ENCODE assay signal across 12 mouse cellular contexts in the genomic region with DNA sequence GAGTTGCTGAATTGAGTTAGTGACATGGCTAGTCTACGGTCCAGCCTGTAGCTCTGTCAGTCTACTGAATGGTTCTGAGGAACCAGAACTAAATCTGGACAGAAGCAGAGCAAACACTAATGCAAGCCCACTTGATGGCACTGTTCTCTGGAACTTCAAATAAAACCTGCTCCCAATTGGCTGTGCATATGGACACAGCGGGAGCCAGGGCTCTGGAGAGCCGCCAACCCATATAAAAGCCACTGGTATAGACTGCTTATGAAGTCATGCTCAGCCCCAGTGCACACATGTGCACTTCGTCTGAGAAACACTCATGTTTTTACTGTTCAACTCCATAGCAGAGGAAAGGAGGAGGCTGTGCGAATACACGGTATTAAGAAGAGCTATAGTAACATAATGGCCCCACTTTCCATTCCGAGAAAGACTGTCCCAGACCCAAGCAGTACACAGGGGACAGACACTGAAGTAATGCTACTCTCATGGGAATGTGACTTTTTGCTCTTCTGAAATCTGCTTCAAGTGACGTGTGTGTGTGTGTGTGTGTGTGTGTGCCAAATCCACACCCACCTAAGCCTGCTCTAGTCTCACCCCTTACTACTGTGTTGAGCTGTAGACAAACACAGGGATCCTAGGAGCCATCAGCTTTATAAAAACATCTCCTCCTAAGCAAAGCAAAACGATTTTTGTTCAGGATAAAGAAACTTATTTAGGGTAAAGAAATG. TPM values are rescaled to one million over a fixed set of nuclear protein-coding genes. Genes with fewer than 3 reads are reported as not detected.
DNase-seq lines count a peak whose midpoint lies in the region; ATAC-seq and TF ChIP-seq lines count a peak whose summit lies in the region.
"Had no signal": no experiment of that assay in that cellular context is flagged by ENCODE, and none has a peak within 500 bp of the region (broad histone marks: within the 10 kb centered on the region; RNA-seq: fewer than 3 reads in every experiment).

No protein-coding gene starts in this region.

- no peak for ATAC-seq in heart, postnatal 0 days (ENCODE audit: insufficient read depth, low read depth)
- peak; percentile 84 for ATAC-seq in neural tube, embryonic 13.5 days (ENCODE audit: low read depth)
- ATAC-seq in intestine, embryonic 15.5 days: peak; percentile 59

- H3K9me3 ChIP-seq in heart, postnatal 0 days (replicated peaks; ENCODE audit: control insufficient read depth, low read length): no peaks in the 10 kb centered on the region
- H3K9me3 ChIP-seq in neural tube, embryonic 13.5 days: no peaks in the 10 kb centered on the region
- no peaks in the 10 kb centered on the region for H3K9me3 ChIP-seq in intestine, embryonic 15.5 days
- H3K9me3 ChIP-seq: midbrain, embryonic 12.5 days; stomach, embryonic 15.5 days had no signal

- 0 out of 2 replicates have a peak, but pooled peaks cover 3% of the 10 kb centered on the region for H3K4me1 ChIP-seq in heart, postnatal 0 days (ENCODE audit: control insufficient read depth, insufficient read depth)
- peaks cover 7% of the 10 kb centered on the region; the same call in 1 of the 2 replicates for H3K4me1 ChIP-seq in neural tube, embryonic 13.5 days (replicated peaks)
- H3K4me1 ChIP-seq in intestine, embryonic 15.5 days (replicated peaks): no peaks in the 10 kb centered on the region
- H3K4me1 ChIP-seq: midbrain, embryonic 12.5 days; stomach, embryonic 15.5 days had no signal

- intact Hi-C loops in heart, postnatal 25 days (cut with DNase I): loop anchor here (5.0 to 10.0 kb wide), 2 partner anchors 330 to 398 kb away; no protein-coding TSS in a partner anchor

- peaks cover 22% of the 10 kb centered on the region for H3K36me3 ChIP-seq in heart, postnatal 0 days (replicated peaks; ENCODE audit: control insufficient read depth, insufficient read depth, low read length)
- H3K36me3 ChIP-seq in neural tube, embryonic 13.5 days: peaks cover 35% of the 10 kb centered on the region
- H3K36me3 ChIP-seq in intestine, embryonic 15.5 days: no peaks in the 10 kb centered on the region
- H3K36me3 ChIP-seq: stomach, embryonic 15.5 days had no signal

- 75% methylated on average over 9 of the region's 9 CpGs for WGBS in heart, postnatal 0 days
- 78% methylated on average over 9 of the region's 9 CpGs for WGBS in neural tube, embryonic 13.5 days
- 83% methylated on average over 9 of the region's 9 CpGs for WGBS in intestine, embryonic 15.5 days

- no peak overlapping the region for H3K9ac ChIP-seq in heart, postnatal 0 days (replicated peaks; ENCODE audit: low read depth, low read length)
- H3K9ac ChIP-seq in neural tube, embryonic 13.5 days: no peak overlapping the region
- no peak overlapping the region for H3K9ac ChIP-seq in intestine, embryonic 15.5 days
- H3K9ac ChIP-seq: midbrain, embryonic 12.5 days; stomach, embryonic 15.5 days had no signal

- H3K4me2 ChIP-seq in heart, postnatal 0 days (ENCODE audit: low read depth, low read length): no peak overlapping the region
- no peak overlapping the region for H3K4me2 ChIP-seq in neural tube, embryonic 13.5 days
- no peak overlapping the region for H3K4me2 ChIP-seq in intestine, embryonic 15.5 days (replicated peaks)
- H3K4me2 ChIP-seq: midbrain, embryonic 12.5 days; stomach, embryonic 15.5 days had no signal

- no peak overlapping the region for H3K4me3 ChIP-seq in heart, postnatal 0 days (ENCODE audit: low read depth, low read length)
- H3K4me3 ChIP-seq in neural tube, embryonic 13.5 days: no peak overlapping the region
- no peak overlapping the region for H3K4me3 ChIP-seq in intestine, embryonic 15.5 days (replicated peaks)
- H3K4me3 ChIP-seq: midbrain, embryonic 12.5 days; stomach, embryonic 15.5 days had no signal

- TF ChIP-seq CTCF in heart, postnatal 0 days (IDR thresholded peaks at IDR 0.05; ENCODE audit: low read depth): peak; percentile 22

- DNase-seq in heart, postnatal 0 days (ENCODE audit: low spot score): peak; percentile 16
- no peak for DNase-seq in heart, postnatal 25 days (ENCODE audit: low spot score)
- no peak for DNase-seq in neural tube, embryonic 10.5 days (ENCODE audit: extremely low spot score, low spot score)
- peak; percentile 4 for DNase-seq in retina, postnatal 7 days (ENCODE audit: low read depth, low spot score)
- DNase-seq in gastrocnemius, postnatal 25 days: no peak
- no peak for DNase-seq in ovary, postnatal 14 days (ENCODE audit: low spot score)

- H3K27me3 ChIP-seq in heart, postnatal 0 days (ENCODE audit: control insufficient read depth, insufficient read depth, low read length): no peaks in the 10 kb centered on the region
- H3K27me3 ChIP-seq in neural tube, embryonic 13.5 days: no peaks in the 10 kb centered on the region
- no peaks in the 10 kb centered on the region for H3K27me3 ChIP-seq in intestine, embryonic 15.5 days (replicated peaks)
- H3K27me3 ChIP-seq: midbrain, embryonic 12.5 days; stomach, embryonic 15.5 days had no signal

- TF ChIP-seq EP300 in heart, postnatal 0 days (IDR thresholded peaks at IDR 0.05; ENCODE audit: low read depth): no peak

- no peak overlapping the region for H3K27ac ChIP-seq in heart, postnatal 0 days (ENCODE audit: low read depth)
- no peak overlapping the region for H3K27ac ChIP-seq in neural tube, embryonic 13.5 days (replicated peaks)
- H3K27ac ChIP-seq in intestine, embryonic 15.5 days: no peak overlapping the region
- H3K27ac ChIP-seq: midbrain, embryonic 12.5 days; stomach, embryonic 15.5 days had no signal

RNA-seq across cellular contexts. Expression of gene Tex35, which starts 28.8 kb away (rescaled TPM):
- not detected in 2 replicates for total RNA-seq in heart, postnatal 0 days (2014; rRNA removed; ENCODE audit: low replicate concordance)
- polyA plus RNA-seq in heart, postnatal 0 days (2015; fragmentation: Nextera tagmentation; extraction: Ambion mirVana): not detected in 2 replicates
- total RNA-seq in heart, postnatal 25 days (2021): not detected
- not detected in 2 replicates for polyA plus RNA-seq in neural tube, embryonic 13.5 days (2015; fragmentation: Nextera tagmentation; extraction: Ambion mirVana)
- polyA plus RNA-seq in intestine, embryonic 15.5 days (2015; fragmentation: Nextera tagmentation; extraction: Ambion mirVana): not detected in 2 replicates
- not detected for total RNA-seq in gastrocnemius, postnatal 25 days (2021)
- total RNA-seq: common myeloid progenitor, adult 5-6 weeks; heart, postnatal 10 days had no signal
- polyA plus RNA-seq: midbrain, embryonic 12.5 days; stomach, embryonic 15.5 days had no signal

Comparison
In these comparisons a context has a peak if more than half of its experiments do, and no peak if none do; other contexts are left out.
1. DNase-seq: peak in heart, postnatal 0 days (single experiment) and retina, postnatal 7 days (single experiment); none in heart, postnatal 25 days (single experiment), neural tube, embryonic 10.5 days (single experiment), gastrocnemius, postnatal 25 days (single experiment) and ovary, postnatal 14 days (single experiment).